Mouse (Mus musculus): Measurements from ENCODE around the gene Ltbp4. TPM values are rescaled to one million over a fixed set of nuclear protein-coding genes. Genes with fewer than 3 reads are reported as not detected.
A peak's percentile ranks its signal among the peaks of the same experiment; 100 is the strongest.

Gene Ltbp4
- total RNA-seq (2012; rRNA removed): 65.8 and 114 TPM in 2 replicates

- in situ Hi-C loops (cut with MboI; ENCODE audit: low sequenced_read_pairs in 2 of 2, unreplicated experiment in 2 of 2): no loop called here
- no peak within 1 kb of the TSS for H3K27ac ChIP-seq (ENCODE audit: insufficient read depth, low read depth, low read length, poor library complexity, severe bottlenecking)
- H3K4me1 ChIP-seq (ENCODE audit: control insufficient read depth in 2 of 2, insufficient read depth in 2 of 2, low read length in 2 of 2, poor library complexity in 1 of 2): peaks cover 0 to 9% of the 10 kb centered on the region in 2 experiments
- TF ChIP-seq MAFK (IDR thresholded peaks at IDR 0.05; ENCODE audit: insufficient read depth, low read depth, low read length): no peak
- no peak for TF ChIP-seq CHD2 (IDR thresholded peaks at IDR 0.05; ENCODE audit: low read depth, low read length)
- TF ChIP-seq HCFC1 (IDR thresholded peaks at IDR 0.05; ENCODE audit: borderline replicate concordance, insufficient read depth, low read length): no peak
- TF ChIP-seq ZNF384 (IDR thresholded peaks at IDR 0.05; ENCODE audit: low read depth, low read length): no peak
- TF ChIP-seq ZC3H11A (IDR thresholded peaks at IDR 0.05; ENCODE audit: borderline replicate concordance, low read depth, low read length): no peak
- H3K4me3 ChIP-seq (ENCODE audit: insufficient read depth in 1 of 2, low read depth in 1 of 2, low read length in 2 of 2, poor library complexity in 1 of 2, severe bottlenecking in 1 of 2): peak within 1 kb of the TSS; percentile 78 to 89
- no peaks in the 10 kb centered on the region for H3K9me3 ChIP-seq (ENCODE audit: control insufficient read depth, insufficient read depth, low read depth, low read length)
- no peak for DNase-seq (ENCODE audit: low read depth, low spot score)
- H3K9ac ChIP-seq (ENCODE audit: insufficient read depth, low read depth, low read length, poor library complexity, severe bottlenecking): peak within 1 kb of the TSS; percentile 77
- H3K36me3 ChIP-seq (ENCODE audit: control insufficient read depth, insufficient read depth, low read length, poor library complexity, severe bottlenecking): peaks cover 4% of the 10 kb centered on the region; the same call in 1 of the 2 replicates
Observed at GRCm38 (mm10) chr7:27337175-27337853, at the start of gene Ltbp4. Gene Ltbp4, minus strand, starts transcription at chr7:27337692.

- H3K9me3 ChIP-seq (ENCODE audit: control insufficient read depth, insufficient read depth, low read depth, low read length): no peaks in the 10 kb centered on the region
- no peak for DNase-seq (ENCODE audit: low read depth, low spot score)
- no peak overlapping the region for H3K4me3 ChIP-seq (ENCODE audit: insufficient read depth in 1 of 2, low read depth in 1 of 2, low read length in 2 of 2, poor library complexity in 1 of 2, severe bottlenecking in 1 of 2)
- H3K36me3 ChIP-seq (ENCODE audit: control insufficient read depth, insufficient read depth, low read length, poor library complexity, severe bottlenecking): no peaks in the 10 kb centered on the region
- no peak for TF ChIP-seq ZC3H11A (IDR thresholded peaks at IDR 0.05; ENCODE audit: borderline replicate concordance, low read depth, low read length)
- no peak for TF ChIP-seq HCFC1 (IDR thresholded peaks at IDR 0.05; ENCODE audit: borderline replicate concordance, insufficient read depth, low read length)
- no peak for TF ChIP-seq MAFK (IDR thresholded peaks at IDR 0.05; ENCODE audit: insufficient read depth, low read depth, low read length)
- no peak for TF ChIP-seq ZNF384 (IDR thresholded peaks at IDR 0.05; ENCODE audit: low read depth, low read length)
- no peak for TF ChIP-seq CHD2 (IDR thresholded peaks at IDR 0.05; ENCODE audit: low read depth, low read length)
- H3K4me1 ChIP-seq (ENCODE audit: control insufficient read depth in 2 of 2, insufficient read depth in 2 of 2, low read length in 2 of 2, poor library complexity in 1 of 2): peaks cover 8 to 26% of the 10 kb centered on the region in 2 experiments; a peak in 3 of 4 replicates
- H3K27ac ChIP-seq (ENCODE audit: insufficient read depth, low read depth, low read length, poor library complexity, severe bottlenecking): peak overlapping the region; percentile 24; the same call in 1 of the 2 replicates
- H3K9ac ChIP-seq (ENCODE audit: insufficient read depth, low read depth, low read length, poor library complexity, severe bottlenecking): no peak overlapping the region; the same call in 1 of the 2 replicates
- in situ Hi-C loops (cut with MboI; ENCODE audit: low sequenced_read_pairs in 2 of 2, unreplicated experiment in 2 of 2): no loop called here
Observed at GRCm38 (mm10) chr7:27384731-27385130, 47.2 kb upstream of the Ltbp4 start.

GRCm38 (mm10) chr7:27384134-27384533 is 46.6 kb upstream of the Ltbp4 start:
- H3K4me3 ChIP-seq (ENCODE audit: insufficient read depth in 1 of 2, low read depth in 1 of 2, low read length in 2 of 2, poor library complexity in 1 of 2, severe bottlenecking in 1 of 2): no peak overlapping the region
- in situ Hi-C loops (cut with MboI; ENCODE audit: low sequenced_read_pairs in 2 of 2, unreplicated experiment in 2 of 2): no loop called here
- no peak for TF ChIP-seq CHD2 (IDR thresholded peaks at IDR 0.05; ENCODE audit: low read depth, low read length)
- TF ChIP-seq ZC3H11A (IDR thresholded peaks at IDR 0.05; ENCODE audit: borderline replicate concordance, low read depth, low read length): no peak
- TF ChIP-seq ZNF384 (IDR thresholded peaks at IDR 0.05; ENCODE audit: low read depth, low read length): no peak
- no peak for TF ChIP-seq MAFK (IDR thresholded peaks at IDR 0.05; ENCODE audit: insufficient read depth, low read depth, low read length)
- TF ChIP-seq HCFC1 (IDR thresholded peaks at IDR 0.05; ENCODE audit: borderline replicate concordance, insufficient read depth, low read length): no peak
- H3K9ac ChIP-seq (ENCODE audit: insufficient read depth, low read depth, low read length, poor library complexity, severe bottlenecking): peak overlapping the region; percentile 29; the same call in 1 of the 2 replicates
- H3K4me1 ChIP-seq (ENCODE audit: control insufficient read depth in 2 of 2, insufficient read depth in 2 of 2, low read length in 2 of 2, poor library complexity in 1 of 2): peaks cover 8 to 27% of the 10 kb centered on the region in 2 experiments; a peak in 3 of 4 replicates
- DNase-seq (ENCODE audit: low read depth, low spot score): no peak
- H3K36me3 ChIP-seq (ENCODE audit: control insufficient read depth, insufficient read depth, low read length, poor library complexity, severe bottlenecking): no peaks in the 10 kb centered on the region
- no peaks in the 10 kb centered on the region for H3K9me3 ChIP-seq (ENCODE audit: control insufficient read depth, insufficient read depth, low read depth, low read length)
- H3K27ac ChIP-seq (ENCODE audit: insufficient read depth, low read depth, low read length, poor library complexity, severe bottlenecking): peak overlapping the region; percentile 24; the same call in 1 of the 2 replicates

- no peak for DNase-seq (ENCODE audit: low read depth, low spot score)
- Histone ChIP-seq H3K4me1 (ENCODE audit: control insufficient read depth in 2 of 2, insufficient read depth in 2 of 2, low read length in 2 of 2, poor library complexity in 1 of 2) (peaks cover 8 to 28% of the 10 kb centered on the region in 2 experiments; a peak in 3 of 4 replicates), H3K4me3 (ENCODE audit: insufficient read depth in 1 of 2, low read depth in 1 of 2, low read length in 2 of 2, poor library complexity in 1 of 2, severe bottlenecking in 1 of 2) (no peak overlapping the region), H3K36me3 (ENCODE audit: control insufficient read depth, insufficient read depth, low read length, poor library complexity, severe bottlenecking) (no peaks in the 10 kb centered on the region), H3K9ac (ENCODE audit: insufficient read depth, low read depth, low read length, poor library complexity, severe bottlenecking) (no peak overlapping the region), H3K27ac (ENCODE audit: insufficient read depth, low read depth, low read length, poor library complexity, severe bottlenecking) (peak overlapping the region; percentile 24; the same call in 1 of the 2 replicates), H3K9me3 (ENCODE audit: control insufficient read depth, insufficient read depth, low read depth, low read length) (no peaks in the 10 kb centered on the region)
- no peak for TF ChIP-seq ZC3H11A (IDR thresholded peaks at IDR 0.05; ENCODE audit: borderline replicate concordance, low read depth, low read length)
- no peak for TF ChIP-seq HCFC1 (IDR thresholded peaks at IDR 0.05; ENCODE audit: borderline replicate concordance, insufficient read depth, low read length)
- TF ChIP-seq ZNF384 (IDR thresholded peaks at IDR 0.05; ENCODE audit: low read depth, low read length): peak; percentile 95
- no peak for TF ChIP-seq CHD2 (IDR thresholded peaks at IDR 0.05; ENCODE audit: low read depth, low read length)
- TF ChIP-seq MAFK (IDR thresholded peaks at IDR 0.05; ENCODE audit: insufficient read depth, low read depth, low read length): peak; percentile 98
- in situ Hi-C loops (cut with MboI; ENCODE audit: low sequenced_read_pairs in 2 of 2, unreplicated experiment in 2 of 2): no loop called here
Observed at GRCm38 (mm10) chr7:27383233-27383632, 45.7 kb upstream of the Ltbp4 start.

Measured in ES-E14 (cell line).